Mouse (Mus musculus) ovary, adult 10 weeks (tissue): ENCODE results near the gene Hap1. TPM values are rescaled to one million over a fixed set of nuclear protein-coding genes. Genes with fewer than 3 reads are reported as not detected.

Experiments used
- polyA plus RNA-seq: library from polyadenylated mRNA; stranded (reverse); fragments of 350-450 nt; fragmentation: Illumina TruSeq; extraction: RNeasy Lipid Tissue Mini Kit (QIAGEN cat#74804); gene quantifications from one replicate; pipeline ENCODE4 v1.2.3, GENCODE M21; 2014

Hap1 gene
- 0.48 TPM for polyA plus RNA-seq

DNA sequence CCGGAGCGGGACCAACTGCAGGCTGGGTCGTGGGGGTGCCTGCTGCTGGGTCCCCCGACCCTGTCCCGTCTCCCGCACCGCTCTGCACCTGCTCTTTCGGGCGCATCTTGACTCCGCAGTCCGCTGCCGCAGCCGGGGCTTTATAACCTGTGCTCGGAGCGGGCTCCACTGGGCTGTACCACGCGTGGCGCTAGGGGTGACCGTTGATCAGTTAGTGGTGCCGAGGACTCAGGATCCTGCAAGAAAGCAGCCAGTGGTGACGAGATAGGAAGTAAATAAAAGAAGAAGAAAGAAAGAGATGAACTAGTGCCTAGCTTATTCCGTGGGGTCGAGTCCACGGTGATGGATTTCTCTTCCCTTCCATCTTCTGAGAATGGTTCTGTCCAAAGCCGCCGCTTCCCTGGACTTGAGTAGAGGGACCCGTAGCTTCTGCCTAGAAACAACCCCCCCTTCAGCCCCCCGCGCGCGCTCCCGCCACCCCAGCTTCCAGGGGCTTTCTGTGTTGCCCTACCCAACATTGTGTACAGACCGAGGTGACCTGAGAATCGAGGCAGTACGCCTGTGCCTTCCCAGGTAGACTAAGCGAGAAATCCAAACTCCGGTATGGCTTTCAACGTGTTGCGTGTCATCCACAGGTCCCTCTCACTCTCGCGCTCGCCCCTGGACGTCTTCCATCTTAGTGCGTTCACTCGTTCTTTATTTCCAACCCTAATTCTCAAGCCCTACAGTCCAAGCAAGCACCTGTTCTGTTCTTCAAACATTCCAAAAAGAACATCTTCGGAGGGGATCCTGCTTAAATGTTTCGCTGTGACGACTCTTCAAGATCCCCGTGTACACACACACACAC lies at the start of gene Hap1:
Hap1 (minus strand) TSS at position 157 of the 847 bp plus-strand sequence.

DNA sequence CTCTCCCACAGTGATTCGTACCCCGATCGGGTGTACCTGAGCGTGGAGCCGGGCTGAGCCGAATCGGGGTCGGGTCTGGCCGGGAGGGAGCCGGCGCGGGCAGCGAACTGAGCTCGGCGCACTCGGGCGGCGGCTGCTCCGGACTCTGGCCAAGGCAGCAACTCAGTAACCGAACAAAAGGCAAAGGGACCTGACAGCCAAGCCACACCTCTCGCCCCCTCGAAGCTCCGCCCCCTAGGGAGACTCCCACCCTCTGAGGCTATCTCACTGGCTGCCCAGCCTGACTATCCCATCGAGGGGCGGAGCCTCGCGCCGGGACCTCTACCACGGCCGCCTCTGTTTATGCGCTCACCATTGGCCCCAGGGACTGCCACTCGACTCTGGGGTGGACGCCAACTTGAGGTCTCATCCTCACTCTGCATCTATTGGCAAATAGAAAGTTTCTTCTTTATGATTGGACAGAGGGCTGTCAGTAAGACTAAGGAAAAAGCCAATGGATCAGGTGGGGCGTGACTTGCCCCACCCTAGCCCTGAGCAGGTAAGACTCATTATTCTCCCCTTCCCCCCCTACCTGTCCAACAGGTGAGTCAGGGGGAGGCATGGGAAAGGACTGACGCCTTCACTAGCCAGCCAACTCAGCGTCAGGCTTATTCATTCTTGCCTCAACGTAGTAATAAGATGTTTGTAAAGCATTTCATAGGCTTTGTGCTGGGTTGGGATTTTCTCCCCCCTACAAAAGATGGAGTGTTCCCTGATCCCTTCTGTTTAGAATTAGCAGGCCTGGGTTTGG lies 41.9 kb upstream of the Hap1 start, which contains the start of gene Jup:
Jup (minus strand) TSS at position 164 of the 790 bp plus-strand sequence.

GRCm38 (mm10) chr11:100333944-100334457 lies 21.9 kb downstream of the Hap1 start, which contains the start of gene Gast:
TSS of gene Gast (plus strand) at chr11:100334407.

DNA sequence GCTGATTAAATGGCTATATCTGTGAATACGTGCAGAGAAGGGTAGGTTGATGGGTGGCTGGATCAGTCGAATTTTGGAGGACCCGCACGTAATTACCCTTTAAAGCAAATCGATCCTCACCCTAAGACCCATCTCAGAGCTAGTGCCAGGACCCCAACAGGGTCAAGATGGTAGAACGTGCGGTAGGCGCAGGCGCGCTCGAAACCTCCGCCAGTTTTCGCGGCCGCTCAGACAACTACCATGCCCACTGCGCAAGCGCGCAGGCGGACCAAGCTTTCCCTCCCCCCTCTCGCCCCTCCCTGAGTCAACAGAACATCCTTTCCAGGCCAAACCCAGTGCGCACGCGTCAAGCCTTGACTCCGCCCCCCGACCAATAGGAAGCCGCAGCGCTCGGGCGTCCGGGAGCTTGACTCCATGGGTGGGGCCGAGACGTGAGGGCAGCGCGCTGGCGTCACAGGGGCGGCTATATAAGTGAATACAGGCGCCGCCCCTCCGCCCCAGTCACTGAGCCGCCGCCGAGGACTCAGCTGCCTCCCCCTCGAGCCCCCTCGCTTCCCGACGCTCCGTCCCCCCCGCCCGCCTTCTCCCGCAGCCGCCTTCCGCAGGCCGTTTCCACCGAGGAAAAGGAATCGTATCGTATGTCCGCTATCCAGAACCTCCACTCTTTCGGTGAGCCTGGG lies 36.3 kb downstream of the Hap1 start, which contains the start of gene Eif1:
Eif1 (plus strand) TSS at position 394 of the 680 bp plus-strand sequence.

Other genes starting within 250 kb of the Hap1 start
- gene Krt13, start 234.6 kb downstream of the Hap1 start, polyA plus RNA-seq: not detected
- not detected for gene Krt15, start 220.2 kb downstream of the Hap1 start, polyA plus RNA-seq
- 5.7 TPM for gene Krt19, start 207.5 kb downstream of the Hap1 start, polyA plus RNA-seq
- not detected for gene Krt9, start 162.9 kb downstream of the Hap1 start, polyA plus RNA-seq
- gene Krt14, start 148.6 kb downstream of the Hap1 start, polyA plus RNA-seq: not detected
- not detected for gene Krt16, start 107.2 kb downstream of the Hap1 start, polyA plus RNA-seq
- gene Krt17, start 95.1 kb downstream of the Hap1 start, polyA plus RNA-seq: not detected
- gene Krt42, start 86.3 kb downstream of the Hap1 start, polyA plus RNA-seq: not detected
- gene Eif1, start 36.2 kb downstream of the Hap1 start, polyA plus RNA-seq: 1,574 TPM
- gene Gast, start 21.7 kb downstream of the Hap1 start, polyA plus RNA-seq: not detected
- gene Jup, start 41.6 kb upstream of the Hap1 start, polyA plus RNA-seq: 1.7 TPM
- 5.7 TPM for gene P3h4, start 58.7 kb upstream of the Hap1 start, polyA plus RNA-seq
- 6.8 TPM for gene Fkbp10, start 59.6 kb upstream of the Hap1 start, polyA plus RNA-seq
- gene Nt5c3b, start 85.7 kb upstream of the Hap1 start, polyA plus RNA-seq: 46.1 TPM
- gene Klhl10, start 85.8 kb upstream of the Hap1 start, polyA plus RNA-seq: 0.46 TPM
- gene Klhl11, start 116.6 kb upstream of the Hap1 start, polyA plus RNA-seq: 43.0 TPM
- gene Acly, start 171.9 kb upstream of the Hap1 start, polyA plus RNA-seq: 125 TPM
- 0.86 TPM for gene Ttc25, start 189.5 kb upstream of the Hap1 start, polyA plus RNA-seq
- 5.8 TPM for gene Cnp, start 218.8 kb upstream of the Hap1 start, polyA plus RNA-seq